Mouse (Mus musculus) myocyte (in vitro differentiated cells): ENCODE measurements at regions not wholly inside any gene's neighbourhood (a gene's known extent, or its start where the extent isn't known, plus 50 kb on each side); places are given as distances from the start of the nearest gene placed in this dataset.

ENCODE experiments used
- CEBPB ChIP-seq: IDR thresholded peaks from 2 replicates; pipeline ENCODE4 v1.6.1; 2011; ENCODE audit warnings: mild to moderate bottlenecking, moderate library complexity; ENCODE audit not compliant: poor library complexity, insufficient read depth, severe bottlenecking
- E2F4 ChIP-seq: IDR thresholded peaks from one replicate; pipeline ENCODE4 v1.6.1; 2011; ENCODE audit warnings: mild to moderate bottlenecking, control low read depth, moderate library complexity; ENCODE audit not compliant: insufficient read depth
- MAX ChIP-seq: IDR thresholded peaks from one replicate; pipeline ENCODE4 v1.6.1; 2011; ENCODE audit warnings: low read depth, mild to moderate bottlenecking, control low read depth
- MYOD1 ChIP-seq, 3 experiments: IDR thresholded peaks; one replicate each; pipeline ENCODE4 v1.6.1; 2011; ENCODE audit warnings: control low read depth in 2 of 3, low read depth in 2 of 3, mild to moderate bottlenecking in 2 of 3, moderate library complexity in 1 of 3; ENCODE audit not compliant: insufficient read length in 2 of 3, control insufficient read depth in 1 of 3
- MYOG ChIP-seq, 3 experiments: IDR thresholded peaks; one replicate each; pipeline ENCODE4 v1.6.1; 2011; ENCODE audit warnings: control low read depth in 2 of 3, low read depth in 2 of 3, mild to moderate bottlenecking in 2 of 3; ENCODE audit not compliant: insufficient read length in 2 of 3, control insufficient read depth in 1 of 3, insufficient read depth in 1 of 3
- POLR2A ChIP-seq: IDR thresholded peaks from one replicate; pipeline ENCODE4 v1.6.1; 2011; ENCODE audit warnings: low read depth, mild to moderate bottlenecking, control low read depth, moderate library complexity; ENCODE audit not compliant: insufficient read length
- POLR2AphosphoS2 ChIP-seq: IDR thresholded peaks from one replicate; pipeline ENCODE4 v1.6.1; 2011; ENCODE audit warnings: low read depth, control low read depth; ENCODE audit not compliant: insufficient read length
- REST ChIP-seq: IDR thresholded peaks from one replicate; pipeline ENCODE4 v1.6.1; 2011; ENCODE audit warnings: mild to moderate bottlenecking, control low read depth, moderate library complexity; ENCODE audit not compliant: insufficient read depth, insufficient read length
- SRF ChIP-seq: IDR thresholded peaks from one replicate; pipeline ENCODE4 v1.6.1; 2011; ENCODE audit warnings: low read depth; ENCODE audit not compliant: control insufficient read depth, insufficient read length
- TCF12 ChIP-seq: IDR thresholded peaks from one replicate; pipeline ENCODE4 v1.6.1; 2011; ENCODE audit warnings: mild to moderate bottlenecking, control low read depth; ENCODE audit not compliant: poor library complexity, insufficient read depth, severe bottlenecking
- TCF3 ChIP-seq: IDR thresholded peaks from one replicate; pipeline ENCODE4 v1.6.1; 2011; ENCODE audit warnings: low read depth, control low read depth; ENCODE audit not compliant: insufficient read length
- USF1 ChIP-seq: IDR thresholded peaks from one replicate; pipeline ENCODE4 v1.6.1; 2011; ENCODE audit warnings: low read depth, mild to moderate bottlenecking, control low read depth, moderate library complexity

- TF ChIP-seq E2F4 (no peak), POLR2A (no peak), POLR2AphosphoS2 (no peak), TCF12 (no peak), MAX (no peak), MYOD1 (IDR thresholded peaks at IDR 0.05; ENCODE audit: control insufficient read depth in 1 of 3, insufficient read length in 2 of 3, low read depth in 2 of 3) (no peak), MYOG (IDR thresholded peaks at IDR 0.05; ENCODE audit: control insufficient read depth in 1 of 3, insufficient read depth in 1 of 3, insufficient read length in 2 of 3, low read depth in 2 of 3) (no peak), TCF3 (no peak), CEBPB (no peak), USF1 (no peak), REST (no peak), SRF (no peak)
Observed at GRCm38 (mm10) chr3:41939843-41940242, 197.4 kb downstream of the D3Ertd751e start.
